Mouse (Mus musculus): ENCODE data around the gene Lhb.

GRCm38 (mm10) chr7:45376057-45376456 lies 44.6 kb upstream of the Lhb start:
- TF ChIP-seq CTCF (IDR thresholded peaks at IDR 0.05) (no peak), POLR2A (IDR thresholded peaks at IDR 0.05; ENCODE audit: insufficient read depth, low read depth, low read length) (no peak)
